Comparison of ENCODE assay signal across 7 mouse cellular contexts in the genomic region with DNA sequence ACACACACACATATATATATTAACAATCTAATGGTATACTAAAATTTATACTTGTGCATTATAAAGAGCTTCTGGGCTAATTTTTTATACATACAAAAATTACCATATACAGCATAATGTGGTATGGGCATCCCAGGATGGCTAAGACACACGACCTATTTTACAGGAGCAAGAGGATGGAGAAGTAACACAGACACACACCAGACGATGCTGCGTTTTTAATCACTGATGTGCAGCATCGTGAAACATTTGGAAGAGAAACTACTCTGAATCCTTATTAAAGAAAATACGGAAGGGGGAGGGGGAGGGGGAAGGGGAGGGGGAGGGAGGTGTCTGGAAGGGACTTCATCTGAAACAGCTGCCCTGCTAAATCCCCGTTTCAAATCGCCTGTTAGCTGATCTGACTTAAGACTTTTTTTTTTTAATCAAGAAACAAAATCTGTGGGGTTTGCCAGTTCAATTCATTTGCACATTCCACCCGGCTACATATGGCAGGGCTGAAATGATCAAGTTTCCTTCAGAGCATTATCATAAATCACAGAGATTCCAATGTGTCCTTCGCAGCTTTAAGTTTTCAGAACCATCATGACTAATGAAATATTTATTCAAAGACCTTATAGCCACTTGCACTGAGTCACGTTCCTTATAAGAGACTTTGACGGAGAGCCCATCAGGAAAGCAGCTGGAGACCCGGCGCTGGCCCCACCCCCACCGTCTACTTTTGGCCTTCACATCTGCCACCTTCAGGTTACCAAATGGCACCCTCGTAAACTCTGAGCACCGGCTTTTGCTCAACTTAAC.
DNase-seq lines count a peak whose midpoint lies in the region; ATAC-seq lines count a peak whose summit lies in the region.

No protein-coding gene starts in this region.

- H3K9me3 ChIP-seq in embryonic facial prominence, embryonic 11.5 days (replicated peaks; ENCODE audit: control insufficient read depth, low read length) = no peaks in the 10 kb centered on the region
- H3K9me3 ChIP-seq in limb, embryonic 10.5 days (replicated peaks) = no peaks in the 10 kb centered on the region
- no peaks in the 10 kb centered on the region for H3K9me3 ChIP-seq in stomach, embryonic 15.5 days

- no peak overlapping the region for H3K9ac ChIP-seq in embryonic facial prominence, embryonic 11.5 days (replicated peaks; ENCODE audit: low read length)
- H3K9ac ChIP-seq in stomach, embryonic 15.5 days = no peak overlapping the region

- no peaks in the 10 kb centered on the region for H3K27me3 ChIP-seq in embryonic facial prominence, embryonic 11.5 days (ENCODE audit: control insufficient read depth, insufficient read depth, low read length)
- H3K27me3 ChIP-seq in limb, embryonic 10.5 days (ENCODE audit: low read depth, poor library complexity, severe bottlenecking) = no peaks in the 10 kb centered on the region; the same call in 1 of the 2 replicates
- H3K27me3 ChIP-seq in stomach, embryonic 15.5 days (replicated peaks) = no peaks in the 10 kb centered on the region

- intact Hi-C loops in left cerebral cortex, postnatal 4 days (cut with DNase I) = no loop called here

- H3K4me3 ChIP-seq in embryonic facial prominence, embryonic 11.5 days (ENCODE audit: low read depth, low read length) = no peak overlapping the region
- H3K4me3 ChIP-seq in limb, embryonic 10.5 days = peak overlapping the region; percentile 26
- H3K4me3 ChIP-seq in stomach, embryonic 15.5 days (replicated peaks) = no peak overlapping the region

- no peak overlapping the region for H3K4me2 ChIP-seq in embryonic facial prominence, embryonic 11.5 days (ENCODE audit: low read depth, low read length)
- peak overlapping the region; percentile 25; the same call in 1 of the 2 replicates for H3K4me2 ChIP-seq in stomach, embryonic 15.5 days

- H3K36me3 ChIP-seq in embryonic facial prominence, embryonic 11.5 days (replicated peaks; ENCODE audit: control insufficient read depth, insufficient read depth, low read depth, low read length) = no peaks in the 10 kb centered on the region
- H3K36me3 ChIP-seq in limb, embryonic 10.5 days = no peaks in the 10 kb centered on the region
- H3K36me3 ChIP-seq in stomach, embryonic 15.5 days = no peaks in the 10 kb centered on the region

- 12% methylated on average over 16 of the region's 16 CpGs for WGBS in embryonic facial prominence, embryonic 11.5 days
- 8% methylated on average over 16 of the region's 16 CpGs for WGBS in limb, embryonic 10.5 days
- WGBS in stomach, embryonic 15.5 days = 7% methylated on average over 16 of the region's 16 CpGs

- peak; percentile 20 for DNase-seq in left cerebral cortex, postnatal 4 days
- DNase-seq in left cerebral cortex, adult 9 months (ENCODE audit: low spot score in 2 of 2) = no peak
- DNase-seq in embryonic facial prominence, embryonic 11.5 days (ENCODE audit: low spot score) = peak; percentile 74
- peak; percentile 86 for DNase-seq in limb, embryonic 10.5 days (ENCODE audit: low spot score)
- DNase-seq in spleen, adult 18-20 months = no peak
- no peak for DNase-seq in urinary bladder, adult 2 months (ENCODE audit: low spot score)

- no peaks in the 10 kb centered on the region for H3K4me1 ChIP-seq in embryonic facial prominence, embryonic 11.5 days (ENCODE audit: control insufficient read depth, insufficient read depth, low read length)
- H3K4me1 ChIP-seq in limb, embryonic 10.5 days = peaks cover 30% of the 10 kb centered on the region
- no peaks in the 10 kb centered on the region; the same call in 1 of the 2 replicates for H3K4me1 ChIP-seq in stomach, embryonic 15.5 days

- peak; percentile 47; the same call in 1 of the 2 replicates for ATAC-seq in embryonic facial prominence, embryonic 11.5 days (replicated peaks; ENCODE audit: insufficient number of reproducible peaks, low FRiP score, low TSS enrichment, low read depth)
- no peak for ATAC-seq in stomach, embryonic 15.5 days (ENCODE audit: insufficient read depth, low FRiP score, low read depth)

- H3K27ac ChIP-seq in embryonic facial prominence, embryonic 11.5 days (replicated peaks; ENCODE audit: low read depth, low read length) = no peak overlapping the region
- H3K27ac ChIP-seq in limb, embryonic 10.5 days = peak overlapping the region; percentile 53; the same call in 1 of the 2 replicates
- H3K27ac ChIP-seq in stomach, embryonic 15.5 days = no peak overlapping the region

Comparison
In these comparisons a context has a peak if more than half of its experiments do, and no peak if none do; other contexts are left out.
1. DNase-seq: peak in left cerebral cortex, postnatal 4 days (single experiment), embryonic facial prominence, embryonic 11.5 days (single experiment) and limb, embryonic 10.5 days (single experiment); none in left cerebral cortex, adult 9 months (0 of 2), spleen, adult 18-20 months (0 of 2) and urinary bladder, adult 2 months (single experiment).